Mouse (Mus musculus): ENCODE data around the gene Gnmt.

DNA sequence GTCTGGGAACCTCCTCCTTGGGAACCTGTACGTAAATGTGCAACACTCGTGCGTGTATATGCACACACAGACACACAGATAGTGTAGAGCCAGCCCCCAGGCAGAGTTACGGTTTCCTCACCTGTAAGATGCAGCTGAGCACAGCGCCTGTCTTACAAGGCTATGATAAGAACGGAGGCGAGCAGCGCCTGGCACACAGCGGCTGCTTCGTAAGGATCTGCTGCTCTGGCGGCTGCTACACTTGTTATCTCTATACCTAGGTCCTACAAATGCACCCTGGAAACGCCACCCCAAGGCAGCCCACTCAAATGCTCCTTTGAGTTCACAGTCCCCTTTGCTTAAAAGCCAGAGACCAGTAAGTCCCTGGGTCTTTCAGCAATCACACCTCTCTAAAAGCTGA lies 38.3 kb downstream of the Gnmt start:
- TF ChIP-seq CTCF (IDR thresholded peaks at IDR 0.05; ENCODE audit: borderline replicate concordance, insufficient read depth, low read length): no peak
- no peak for TF ChIP-seq POLR2A (IDR thresholded peaks at IDR 0.05; ENCODE audit: low read depth, low read length)

Measured in embryonic fibroblast, embryonic 13.5 days (primary cell).